Mouse (Mus musculus): ENCODE data around the gene Tshz2.
"Not testable (repeated sequence)": the region's sequence is repeated elsewhere in the genome, so short reads cannot be mapped to it uniquely, and the experiment has no call there.

Tshz2 gene

DNA sequence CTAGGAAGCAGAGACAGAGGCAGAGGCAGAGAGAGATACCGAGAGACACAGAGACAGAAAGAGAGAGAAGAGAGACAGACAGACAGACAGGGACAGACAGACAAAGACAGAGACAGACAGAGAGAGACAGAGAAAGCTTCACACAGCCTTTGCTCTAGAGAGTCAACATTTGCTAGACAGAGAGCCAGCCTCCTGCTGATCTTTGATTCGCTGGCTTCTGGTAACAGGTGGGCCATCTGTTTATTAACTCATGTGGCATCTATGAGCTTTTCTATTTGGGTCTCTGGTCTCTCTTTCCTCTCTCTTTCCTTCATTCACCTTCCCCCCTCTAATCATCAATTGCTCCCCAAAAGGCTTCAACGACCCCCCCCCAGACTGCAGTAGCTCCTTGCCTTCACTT, 181.5 kb downstream of the Tshz2 start:
- DNase-seq, result no peak

DNA sequence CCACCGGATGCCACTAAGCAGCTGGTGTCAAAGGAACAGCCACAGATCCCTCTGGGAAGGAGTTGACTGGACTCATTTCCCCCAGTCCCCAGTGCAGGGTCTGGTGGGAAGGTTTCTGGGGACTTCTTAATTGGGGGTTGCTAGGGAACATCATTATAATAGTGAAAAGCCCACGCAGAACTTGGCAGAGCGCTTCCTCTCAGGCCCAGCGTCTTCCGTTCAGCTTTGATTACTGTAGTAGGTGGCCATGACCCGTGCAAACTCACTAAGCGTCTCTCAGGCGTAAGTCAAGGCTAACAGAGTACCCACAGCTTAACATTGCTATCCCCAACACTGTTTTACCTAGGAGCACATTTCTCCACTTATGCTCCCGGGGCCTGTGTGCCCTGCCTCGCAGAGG, 181.9 kb downstream of the Tshz2 start:
- no peak for DNase-seq

DNA sequence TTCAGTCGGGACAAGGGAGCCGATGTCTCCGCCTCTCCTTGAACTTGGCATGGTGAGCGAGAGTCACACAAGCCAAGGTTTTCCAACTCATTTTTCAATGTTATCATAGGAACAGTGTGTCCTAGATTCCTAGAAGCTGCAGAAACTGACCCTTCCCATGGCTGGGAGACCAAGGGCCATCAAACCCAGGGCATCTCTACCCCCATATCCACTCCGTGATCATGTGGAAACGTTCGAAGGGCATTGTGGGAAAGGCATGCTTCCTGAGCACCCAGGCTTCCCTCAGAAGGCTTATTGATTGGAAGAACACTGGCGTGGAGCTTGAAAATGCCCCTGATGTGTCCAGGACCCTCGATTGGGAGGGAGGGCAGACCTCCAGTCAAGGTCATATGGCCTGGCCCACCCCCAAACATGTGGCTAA, 188.2 kb downstream of the Tshz2 start:
- peak; percentile 33 to 56 for DNase-seq

DNA sequence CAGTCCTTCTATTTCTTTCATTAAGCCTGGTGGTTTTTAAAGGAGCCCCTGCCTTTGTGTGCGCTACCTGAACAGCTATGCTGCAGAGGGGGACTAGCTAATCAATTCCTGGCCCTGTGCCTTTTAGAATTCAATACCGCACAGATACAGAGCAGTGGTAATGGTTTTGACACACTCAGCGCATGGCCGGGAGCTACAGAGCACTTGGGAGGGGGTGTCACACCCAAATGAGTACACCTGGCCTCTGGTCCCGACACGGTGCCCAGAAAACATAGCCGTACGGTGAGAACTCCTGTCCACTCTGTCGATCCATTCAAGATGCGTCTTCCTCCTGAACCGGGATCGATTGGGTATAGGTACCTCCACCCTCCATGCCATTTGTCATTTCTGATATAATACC, 193.1 kb downstream of the Tshz2 start:
- DNase-seq, result no peak

DNA sequence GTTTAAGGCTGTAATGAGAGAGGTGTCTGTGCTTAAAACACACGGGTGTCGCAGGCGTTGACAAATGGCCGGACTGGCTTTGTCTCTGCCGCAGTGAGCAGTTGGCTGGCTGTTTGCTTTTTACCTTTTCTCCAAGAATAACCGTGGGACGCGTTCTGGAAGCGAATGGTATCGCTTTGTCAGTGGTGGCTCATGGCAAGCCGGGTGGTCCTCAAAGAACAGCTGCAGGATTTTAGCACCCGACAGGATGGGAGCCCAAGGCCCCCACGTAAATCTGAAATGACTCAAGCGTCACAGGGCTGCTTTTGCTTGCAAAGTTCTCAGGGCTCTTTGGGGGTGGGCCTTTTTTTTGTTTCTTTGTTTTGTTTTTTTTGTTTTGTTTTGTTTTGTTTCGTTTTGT, 193.5 kb downstream of the Tshz2 start:
- no peak for DNase-seq

DNA sequence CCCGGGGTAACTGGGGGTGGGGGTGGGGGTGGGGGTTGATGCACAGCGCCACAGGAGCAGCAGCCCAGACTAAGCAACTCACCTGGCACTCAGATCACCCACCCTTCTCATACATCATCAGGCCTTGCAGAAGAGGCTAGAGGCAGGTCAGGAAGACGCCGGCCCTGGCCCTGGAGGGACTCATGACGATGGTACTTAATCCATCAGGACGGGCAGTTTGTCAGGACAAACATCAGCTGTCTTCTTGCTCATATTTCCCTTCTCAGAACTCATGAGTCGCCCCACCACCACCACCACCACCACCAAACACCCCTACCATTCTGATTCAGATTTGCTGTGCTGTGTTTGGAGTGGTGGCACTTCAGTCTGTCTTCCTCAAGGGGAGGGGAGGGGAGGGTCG, 194.0 kb downstream of the Tshz2 start:
- DNase-seq, result no peak

DNA sequence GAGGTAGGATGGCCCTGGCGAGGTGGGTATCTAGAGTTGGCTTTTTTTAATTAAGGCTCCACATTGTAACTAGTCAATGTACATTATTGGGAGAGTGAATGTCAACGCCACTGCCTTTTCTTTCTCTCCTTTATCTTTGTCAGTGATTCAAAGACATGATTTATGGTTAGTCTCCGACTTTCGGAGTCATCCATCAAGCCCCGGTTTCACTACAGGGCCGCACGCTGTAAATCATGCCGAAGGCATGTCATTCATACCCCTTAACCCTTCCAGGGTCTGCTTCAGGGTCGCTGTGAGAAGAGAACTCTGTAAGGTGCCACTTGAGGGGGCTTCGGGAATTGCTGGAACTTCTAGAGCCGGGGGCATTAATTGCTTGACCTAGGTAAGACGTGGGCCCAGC, 199.4 kb downstream of the Tshz2 start:
- no peak for DNase-seq

DNA sequence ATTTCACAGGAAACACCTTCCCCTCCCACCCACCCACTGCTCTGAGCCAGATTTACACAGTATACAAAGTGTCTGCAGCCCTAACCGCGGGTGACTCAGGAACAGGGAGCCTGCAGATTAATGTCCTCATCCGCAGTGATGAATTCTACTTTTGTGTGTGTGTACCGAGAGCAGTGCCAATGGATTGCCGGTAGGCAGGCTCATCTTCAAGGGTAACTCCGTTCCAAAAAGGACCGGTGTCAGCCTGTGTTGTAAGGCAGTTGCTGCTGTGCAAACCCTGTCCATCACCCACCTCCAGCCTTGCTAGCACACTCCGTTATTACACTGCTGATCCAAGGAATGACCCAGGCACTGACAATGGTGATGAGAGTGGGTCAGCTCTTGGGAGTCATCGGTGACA, 200.8 kb downstream of the Tshz2 start:
- no peak for DNase-seq

DNA sequence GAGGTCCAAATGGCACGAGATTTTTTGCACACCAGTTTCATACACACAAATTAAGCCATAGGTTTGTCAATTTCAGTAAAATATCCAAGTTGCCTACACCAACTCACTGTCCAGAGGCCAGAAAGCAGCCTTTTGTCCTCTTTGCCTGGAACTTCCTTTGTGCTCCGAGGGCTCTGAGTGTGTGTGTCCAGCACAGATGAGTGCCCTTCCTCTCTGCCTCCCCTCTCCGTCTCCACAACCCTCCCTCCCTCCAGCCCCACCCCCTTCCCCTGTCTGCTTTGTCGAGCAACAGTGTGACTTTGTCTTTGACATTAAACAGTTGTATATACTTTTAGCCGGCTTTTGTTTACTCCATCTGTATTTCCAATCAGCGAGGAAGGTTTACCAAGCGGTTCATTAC, 201.8 kb downstream of the Tshz2 start:
- DNase-seq, result no peak

DNA sequence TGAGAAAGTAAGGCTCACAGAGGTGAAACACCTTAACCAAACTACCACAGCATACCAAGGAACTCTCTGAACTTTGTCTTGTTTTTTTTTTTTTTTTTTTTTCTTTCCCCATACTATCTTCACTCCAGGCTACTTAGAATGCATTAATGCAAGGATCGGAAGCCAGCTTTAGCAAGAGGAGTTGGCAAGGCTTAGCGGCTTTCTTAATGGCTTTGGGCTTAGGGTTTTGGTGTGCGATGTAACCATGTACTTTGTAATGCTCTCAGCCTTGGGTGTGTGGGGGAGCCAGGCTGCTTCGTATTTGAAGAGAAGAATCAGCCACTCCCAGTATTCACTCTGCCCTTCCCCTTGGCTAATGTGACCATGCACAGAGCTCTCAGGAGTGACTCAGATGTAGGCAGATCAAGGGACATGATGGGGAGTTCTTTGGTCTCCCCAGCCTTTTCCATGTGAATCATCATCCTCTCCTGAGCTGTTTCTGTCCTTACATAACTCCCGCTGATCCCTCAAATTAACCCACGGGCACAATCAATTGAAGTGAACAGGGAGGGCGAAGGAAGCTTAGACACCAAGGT, 204.3 kb downstream of the Tshz2 start:
- DNase-seq, result no peak

DNA sequence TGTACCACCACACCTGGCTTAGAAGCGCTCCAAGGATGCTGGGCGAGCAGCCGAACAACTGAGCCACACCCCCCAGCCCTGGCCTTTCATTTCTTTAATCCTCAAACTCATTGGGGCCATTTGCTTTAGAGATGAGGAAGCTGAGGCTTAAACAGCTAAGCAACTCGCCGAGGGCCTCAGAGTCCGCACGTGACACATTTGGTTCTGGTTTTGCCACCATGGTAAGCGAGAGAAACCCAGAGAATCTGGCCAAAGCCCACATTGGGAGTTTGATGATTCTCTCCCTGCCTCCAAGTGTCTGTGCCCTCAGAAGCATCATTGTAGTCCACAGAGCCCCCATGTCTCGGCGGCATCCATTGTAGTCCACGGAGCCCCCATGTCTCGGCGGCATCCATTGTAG, 205.7 kb downstream of the Tshz2 start:
- no peak for DNase-seq

DNA sequence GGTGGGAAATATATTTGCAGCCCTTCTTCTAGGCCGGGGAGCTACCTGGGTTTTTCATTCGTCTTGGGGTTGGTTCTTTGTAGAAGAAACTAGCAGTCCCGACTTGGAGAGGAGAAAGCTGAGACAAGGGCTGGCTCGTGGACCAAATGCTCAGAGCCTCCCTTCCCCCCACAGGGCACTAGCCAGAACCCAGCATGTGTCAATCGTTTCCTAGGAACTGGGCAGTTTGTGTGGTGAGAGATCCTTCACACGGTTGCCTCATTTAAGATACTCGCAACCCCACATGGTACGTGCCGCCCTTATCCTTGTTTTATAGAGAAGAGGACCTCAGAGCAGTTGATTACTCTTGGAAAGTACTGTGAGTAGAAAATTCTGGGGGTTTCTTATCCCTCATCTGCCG, 208.6 kb downstream of the Tshz2 start:
- DNase-seq, result no peak

DNA sequence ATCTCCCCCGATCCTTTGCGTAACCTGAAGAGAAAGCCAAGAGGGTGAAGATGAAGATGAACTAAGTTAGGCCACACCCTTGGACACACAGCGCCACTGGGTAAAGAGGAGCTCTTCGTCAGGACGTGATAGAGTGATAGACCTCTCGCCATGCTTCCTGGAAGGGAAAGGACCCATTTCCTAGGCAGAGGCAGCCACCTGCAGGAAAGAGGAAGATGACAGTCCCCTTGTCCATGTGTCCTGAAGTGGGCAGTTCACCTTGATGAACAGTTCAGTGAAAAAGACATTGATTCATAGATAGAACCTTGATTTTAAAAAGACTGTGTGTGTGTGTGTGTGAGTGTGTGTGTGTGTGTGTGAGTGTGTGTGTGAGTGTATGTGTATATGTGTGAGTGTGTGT, 209.7 kb downstream of the Tshz2 start:
- no peak for DNase-seq

DNA sequence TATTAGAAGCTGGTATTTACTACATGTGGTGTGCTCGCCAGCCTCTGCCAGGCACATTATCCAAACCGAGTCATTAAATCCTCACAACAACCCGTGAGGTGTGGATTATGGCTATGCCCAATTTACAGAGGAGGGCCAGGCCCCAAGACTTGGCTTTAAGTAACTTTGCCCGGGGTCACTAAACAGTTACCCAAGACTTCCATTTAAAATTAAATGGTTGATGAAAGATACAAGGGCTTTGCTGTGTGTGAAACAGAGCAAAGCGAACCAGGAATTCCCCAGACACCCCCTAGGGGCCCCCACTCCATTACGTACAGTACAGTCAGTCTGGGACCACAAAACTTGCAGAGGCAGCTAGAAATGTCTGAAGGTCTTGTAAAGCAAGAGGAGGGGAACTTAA, 210.7 kb downstream of the Tshz2 start:
- DNase-seq, result no peak

DNA sequence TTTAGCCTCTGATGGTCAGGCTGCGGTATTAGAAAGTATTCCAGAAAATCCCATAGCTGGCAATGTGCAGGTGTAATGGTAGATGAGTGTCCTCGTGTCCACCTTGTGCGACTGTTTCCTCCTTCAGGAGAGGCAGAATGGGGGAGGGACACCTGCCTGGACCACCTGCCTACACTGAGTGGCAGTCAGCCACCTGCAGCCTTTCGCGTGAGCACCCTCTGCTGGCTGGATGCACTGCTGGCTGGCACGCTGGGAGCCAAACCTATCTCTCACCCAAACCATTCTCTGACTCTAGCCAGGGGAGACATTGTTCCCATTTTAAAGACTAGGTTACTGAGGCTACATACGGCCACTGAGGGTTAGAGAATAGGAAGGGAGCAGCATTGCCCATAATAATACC, 216.3 kb downstream of the Tshz2 start:
- peak in 1 of 2 experiments; percentile 80 for DNase-seq

DNA sequence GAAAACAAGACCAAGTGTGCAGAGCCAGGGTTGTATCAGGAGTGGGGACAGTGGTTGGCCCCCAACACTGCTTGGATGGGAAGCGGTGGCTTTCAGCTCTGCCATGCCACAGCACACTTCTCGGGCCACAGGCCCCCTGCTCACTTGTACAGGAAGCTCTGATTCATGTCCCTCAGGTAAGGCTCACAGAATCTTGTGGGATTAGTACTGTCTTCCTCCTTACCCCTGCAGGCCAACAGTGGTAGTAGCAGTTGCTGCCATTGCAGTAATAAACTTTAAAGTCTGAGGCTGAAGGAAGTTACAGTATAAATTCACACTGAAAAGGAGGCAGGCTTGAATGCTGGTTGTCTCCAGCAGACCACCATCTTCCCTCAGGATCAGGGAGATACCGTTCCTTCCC, 216.7 kb downstream of the Tshz2 start:
- no peak for DNase-seq

DNA sequence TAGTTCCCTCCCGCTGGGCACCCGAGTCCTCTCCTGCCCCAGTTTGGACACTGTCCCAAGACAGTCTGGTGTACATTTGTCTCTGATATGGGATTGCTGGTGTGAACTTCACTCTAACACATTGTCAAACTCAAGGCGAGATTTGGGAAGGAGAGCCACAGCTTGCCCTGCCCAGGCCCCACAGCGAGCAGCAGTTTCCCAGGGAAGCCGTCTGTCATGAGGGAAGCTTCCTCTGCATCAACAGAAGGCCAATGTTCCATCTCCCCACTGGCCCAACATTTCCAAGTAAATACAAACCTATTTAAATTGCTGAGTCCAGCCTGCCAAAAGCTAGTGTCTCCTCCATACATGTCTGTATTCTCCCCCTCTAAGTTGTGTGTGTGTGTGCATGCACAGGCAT, 218.8 kb downstream of the Tshz2 start:
- no peak for DNase-seq

DNA sequence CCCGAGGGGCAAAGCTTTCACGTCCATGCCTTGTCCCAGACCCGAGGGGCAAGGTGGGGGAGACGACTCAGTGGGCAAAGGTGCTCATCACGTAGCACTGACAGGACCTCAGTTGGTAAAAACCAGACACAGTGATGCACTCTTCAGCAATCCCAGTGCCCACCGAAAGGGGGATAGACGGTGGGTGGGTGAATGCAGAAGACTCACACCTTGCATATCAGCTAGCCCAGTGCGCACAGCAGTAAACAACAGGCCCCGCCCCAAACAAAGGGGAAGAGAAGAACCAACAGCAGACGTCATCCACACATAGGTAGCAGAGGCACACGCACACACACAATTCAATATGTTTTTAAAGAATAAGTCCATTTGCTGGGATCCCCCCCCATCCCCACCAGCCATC, 221.7 kb downstream of the Tshz2 start:
- no peak for DNase-seq

DNA sequence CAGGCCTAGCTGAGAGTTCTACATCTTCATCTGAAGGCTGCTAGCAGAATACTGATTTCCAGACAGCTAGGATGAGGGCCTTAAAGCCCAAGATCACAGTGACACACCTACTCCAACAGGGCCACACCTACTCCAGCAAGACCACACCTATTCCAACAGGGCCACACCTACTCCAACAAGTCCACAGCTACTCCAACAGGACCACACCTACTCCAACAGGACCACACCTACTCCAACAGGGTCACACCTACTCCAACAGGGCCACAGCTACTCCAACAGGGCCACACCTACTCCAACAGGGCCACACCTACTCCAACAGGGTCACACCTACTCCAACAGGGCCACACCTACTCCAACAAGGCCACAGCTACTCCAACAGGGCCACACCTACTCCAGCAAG, 224.2 kb downstream of the Tshz2 start:
- DNase-seq, result not testable (repeated sequence)

DNA sequence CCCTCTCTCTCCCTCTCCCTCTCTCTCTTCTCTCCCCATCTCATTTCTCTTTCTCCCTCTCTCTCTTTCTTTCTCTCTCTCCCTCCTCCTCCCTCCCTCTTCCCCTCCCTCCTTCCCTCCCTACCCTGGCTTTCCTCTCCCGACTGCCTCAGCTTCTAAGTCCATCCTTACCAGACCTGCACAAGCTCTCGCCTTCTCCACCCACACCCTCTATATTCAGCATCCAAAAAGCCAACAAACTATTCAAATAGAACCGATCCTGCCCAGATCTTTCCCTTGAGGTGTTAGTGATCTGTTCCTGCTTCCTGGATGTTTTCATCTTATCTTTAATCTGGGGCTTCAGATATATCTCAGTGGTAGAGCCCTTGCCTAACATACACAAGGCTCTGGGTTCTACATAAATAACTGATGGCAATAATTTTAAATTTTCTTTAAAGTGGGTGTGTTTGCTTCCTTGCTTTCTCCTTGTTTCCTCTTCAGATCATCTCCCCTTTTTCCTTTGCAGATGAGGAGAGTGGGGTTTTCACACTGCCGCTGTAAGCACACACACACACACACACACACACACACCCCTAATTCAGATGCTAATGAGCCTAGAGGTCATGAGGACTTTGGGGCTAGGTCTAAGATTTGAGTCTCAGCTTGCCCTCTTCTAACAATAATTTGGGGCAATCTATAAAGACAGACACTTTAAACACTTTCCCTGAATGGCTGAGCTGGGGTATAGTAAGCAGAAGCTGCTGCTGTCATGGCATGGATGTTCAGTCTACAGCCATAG, 226.5 kb downstream of the Tshz2 start:
- DNase-seq, result no peak

DNA sequence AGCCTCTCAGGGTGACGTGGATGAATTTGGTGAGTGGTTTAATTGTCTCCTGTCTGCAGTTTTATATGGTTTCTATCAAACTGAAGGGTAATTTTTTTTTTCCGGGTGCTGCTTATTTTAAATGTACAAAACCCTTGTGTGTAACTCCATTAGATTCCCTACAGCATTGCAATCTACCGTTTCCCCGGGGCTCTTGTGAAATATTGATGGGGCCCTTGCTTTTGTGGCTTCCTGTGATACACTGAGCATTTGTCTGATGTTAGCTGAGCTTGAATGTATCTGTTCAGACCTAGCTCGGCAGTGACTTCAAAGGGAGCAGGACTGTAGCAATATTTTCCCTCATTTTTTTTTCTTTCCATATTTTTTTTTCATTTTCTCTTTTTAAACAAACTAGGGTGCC, 228.1 kb downstream of the Tshz2 start:
- no peak for DNase-seq

DNA sequence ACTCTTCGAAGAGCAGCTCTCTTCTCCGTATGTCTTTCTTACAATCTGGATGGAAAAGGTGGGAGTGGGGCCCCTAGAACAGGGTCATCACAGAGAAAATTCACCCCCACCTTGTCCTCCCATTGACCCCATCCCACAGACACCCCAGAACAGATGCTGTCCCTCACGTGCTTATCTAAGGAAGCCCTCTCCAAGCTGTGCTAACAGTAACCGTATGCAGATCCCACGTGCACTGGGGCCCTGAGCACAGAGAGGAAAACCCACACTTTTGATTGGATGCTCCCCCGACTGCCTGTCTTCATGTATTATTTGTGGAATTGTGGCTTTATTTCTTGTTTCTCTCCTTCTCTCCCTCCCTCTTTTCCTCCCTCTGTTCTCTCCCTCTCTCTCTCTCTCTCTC, 229.9 kb downstream of the Tshz2 start:
- no peak for DNase-seq

DNA sequence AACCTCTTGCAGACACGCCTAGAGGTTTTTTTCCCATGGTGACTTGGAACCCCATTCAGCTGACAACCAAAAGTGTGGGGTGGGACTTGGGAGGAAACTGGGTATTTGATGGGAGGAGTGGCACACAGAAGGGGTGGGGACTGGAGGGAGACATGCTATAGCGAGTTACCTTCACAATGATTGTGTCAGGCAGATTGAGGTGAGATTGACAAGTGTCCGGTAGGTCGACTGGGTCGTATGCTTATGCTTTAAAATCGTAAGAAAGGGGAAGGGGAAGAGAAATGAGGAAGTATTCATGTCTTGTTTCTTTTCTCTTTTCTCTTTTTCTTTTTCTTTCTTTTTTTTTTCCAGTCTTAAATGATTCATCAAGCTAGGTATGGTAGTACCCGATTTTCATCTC, 236.7 kb downstream of the Tshz2 start:
- no peak for DNase-seq

DNA sequence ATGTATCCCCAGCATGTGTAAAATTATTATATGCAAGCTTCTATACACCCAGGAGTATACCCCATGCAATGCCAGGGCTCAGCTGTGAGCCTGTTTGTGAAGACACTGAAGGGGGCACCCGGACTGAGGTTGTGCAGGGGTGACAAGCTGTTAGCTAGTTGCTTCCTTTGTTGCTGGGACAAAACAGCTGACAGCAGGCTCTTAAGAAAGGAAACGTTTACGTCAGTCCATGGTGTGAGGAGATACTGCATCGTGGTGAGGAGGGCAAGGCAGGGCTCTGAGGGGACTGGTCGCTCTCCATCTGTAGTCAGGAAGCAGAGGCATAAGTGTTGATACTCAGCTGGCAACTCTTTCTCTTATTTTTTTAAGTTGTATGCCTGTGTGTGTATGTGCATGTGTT, 237.7 kb downstream of the Tshz2 start:
- DNase-seq, result no peak

DNA sequence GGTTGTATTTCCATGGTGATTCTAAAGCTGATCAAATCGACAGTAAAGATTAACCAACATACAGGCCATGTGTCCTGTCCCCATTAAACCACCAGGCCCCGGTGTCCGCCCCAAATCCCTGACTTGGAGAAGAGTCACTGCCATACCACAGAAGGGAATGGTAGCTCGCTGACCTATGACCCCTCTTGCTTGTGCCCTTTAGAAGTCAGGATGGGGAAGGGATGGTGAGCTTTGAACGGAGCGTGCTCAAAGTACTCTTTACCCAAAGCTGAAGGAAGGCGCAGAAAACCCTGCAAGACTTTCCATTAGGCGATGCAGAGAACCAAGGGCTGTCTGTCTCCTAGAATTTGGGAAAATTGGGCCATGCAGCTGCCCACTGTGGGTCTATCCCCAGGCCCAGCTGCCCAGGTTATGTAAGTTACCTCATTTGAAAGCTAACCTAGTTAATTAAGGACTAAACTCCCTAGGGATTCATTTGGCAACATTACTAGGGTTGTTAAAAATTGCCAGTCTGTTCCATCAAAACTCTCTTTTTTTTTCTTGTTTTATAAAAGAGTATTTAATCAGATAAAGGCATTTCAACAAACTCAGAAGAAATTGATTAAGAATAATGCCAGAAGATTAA, 238.7 kb downstream of the Tshz2 start:
- peak; percentile 18 to 31 for DNase-seq
